In genomic region chr11:105760346-105760745, GRCm38 (mm10) we compare ENCODE assay signal across 17 mouse cellular contexts.
DNase-seq lines count a peak whose midpoint lies in the region; ATAC-seq and TF ChIP-seq lines count a peak whose summit lies in the region.
"Had no signal": no experiment of that assay in that cellular context is flagged by ENCODE, and none has a peak within 500 bp of the region (broad histone marks: within the 10 kb centered on the region; RNA-seq: fewer than 3 reads in every experiment).

No protein-coding gene starts in this region.

- H3K27me3 ChIP-seq in embryonic facial prominence, embryonic 10.5 days (replicated peaks; ENCODE audit: low read depth, poor library complexity, severe bottlenecking) = no peaks in the 10 kb centered on the region
- no peaks in the 10 kb centered on the region for H3K27me3 ChIP-seq in midbrain, embryonic 14.5 days (ENCODE audit: control insufficient read depth, insufficient read depth, low read length)
- H3K27me3 ChIP-seq: limb, embryonic 12.5 days had no signal

- WGBS in embryonic facial prominence, embryonic 10.5 days = 54% methylated on average over 4 of the region's 4 CpGs
- WGBS in midbrain, embryonic 14.5 days = 10% methylated on average over 4 of the region's 4 CpGs

- no peak overlapping the region for H3K4me3 ChIP-seq in left cerebral cortex, adult 2 months
- peak overlapping the region; percentile 49 for H3K4me3 ChIP-seq in embryonic facial prominence, embryonic 10.5 days
- no peak overlapping the region for H3K4me3 ChIP-seq in midbrain, embryonic 14.5 days (replicated peaks; ENCODE audit: low read depth, low read length)
- H3K4me3 ChIP-seq: erythroblast, embryonic 14.5 days; gastrocnemius, adult 2 months; heart, embryonic 10.5 days; limb, embryonic 12.5 days had no signal

- TF ChIP-seq CTCF in left cerebral cortex, adult 2 months (IDR thresholded peaks at IDR 0.05) = no peak

- H3K4me1 ChIP-seq in embryonic facial prominence, embryonic 10.5 days = peaks cover 37% of the 10 kb centered on the region
- 0 out of 2 replicates have a peak, but pooled peaks cover 10% of the 10 kb centered on the region for H3K4me1 ChIP-seq in midbrain, embryonic 14.5 days (ENCODE audit: control insufficient read depth, insufficient read depth, low read length)

- H3K4me2 ChIP-seq in midbrain, embryonic 14.5 days (ENCODE audit: low read length) = no peak overlapping the region
- H3K4me2 ChIP-seq: limb, embryonic 12.5 days had no signal

- H3K9me3 ChIP-seq in embryonic facial prominence, embryonic 10.5 days = no peaks in the 10 kb centered on the region
- H3K9me3 ChIP-seq in midbrain, embryonic 14.5 days (ENCODE audit: control insufficient read depth, low read length) = no peaks in the 10 kb centered on the region
- H3K9me3 ChIP-seq: heart, embryonic 10.5 days; limb, embryonic 12.5 days had no signal

- no peak overlapping the region for H3K9ac ChIP-seq in midbrain, embryonic 14.5 days (replicated peaks; ENCODE audit: low read length)
- H3K9ac ChIP-seq: limb, embryonic 12.5 days had no signal

- H3K27ac ChIP-seq in left cerebral cortex, adult 2 months = peak overlapping the region; percentile 6; the same call in 1 of the 2 replicates
- peak overlapping the region; percentile 89 for H3K27ac ChIP-seq in embryonic facial prominence, embryonic 10.5 days (replicated peaks)
- no peak overlapping the region for H3K27ac ChIP-seq in midbrain, embryonic 14.5 days (replicated peaks; ENCODE audit: low read depth, low read length)
- H3K27ac ChIP-seq: gastrocnemius, adult 2 months; heart, embryonic 10.5 days; limb, embryonic 12.5 days had no signal

- no peaks in the 10 kb centered on the region for H3K36me3 ChIP-seq in embryonic facial prominence, embryonic 10.5 days (replicated peaks)
- no peaks in the 10 kb centered on the region for H3K36me3 ChIP-seq in midbrain, embryonic 14.5 days (ENCODE audit: control insufficient read depth, insufficient read depth, low read length)
- H3K36me3 ChIP-seq: heart, embryonic 10.5 days; limb, embryonic 12.5 days had no signal

- DNase-seq in left cerebral cortex, adult 2 months (ENCODE audit: extremely low spot score in 1 of 2, low spot score in 2 of 2) = no peak
- no peak for DNase-seq in left cerebral cortex, postnatal 36 days (ENCODE audit: low spot score in 2 of 2)
- peak; percentile 23 for DNase-seq in NIH3T3 (ENCODE audit: low read depth)
- DNase-seq in embryonic facial prominence, embryonic 10.5 days (ENCODE audit: low spot score) = no peak
- peak; percentile 9 for DNase-seq in midbrain, embryonic 14.5 days
- no peak for DNase-seq in adrenal gland, adult 2 months
- DNase-seq in frontal cortex, postnatal 14 days (ENCODE audit: low spot score in 2 of 2) = no peak
- no peak for DNase-seq in adrenal gland, postnatal 36 days
- DNase-seq: cerebellum, postnatal 10 days; gastrocnemius, adult 2 months; heart, postnatal 4 days; kidney, adult 9 months; lung, adult 18-20 months had no signal

- ATAC-seq in midbrain, embryonic 14.5 days (ENCODE audit: low FRiP score, low TSS enrichment) = no peak
- ATAC-seq: CD4-positive, CD25-positive, alpha-beta regulatory T cell, adult 4 months had no signal

- intact Hi-C loops in left cerebral cortex, adult 2 months (cut with DNase I) = no loop called here
- intact Hi-C loops in left cerebral cortex, postnatal 36 days (cut with DNase I) = no loop called here

Comparison
In these comparisons a context has a peak if more than half of its experiments do, and no peak if none do; other contexts are left out.
1. DNase-seq: peak in NIH3T3 (single experiment) and midbrain, embryonic 14.5 days (single experiment); none in left cerebral cortex, adult 2 months (0 of 2), left cerebral cortex, postnatal 36 days (0 of 2), embryonic facial prominence, embryonic 10.5 days (single experiment), adrenal gland, adult 2 months (single experiment), frontal cortex, postnatal 14 days (0 of 2) and adrenal gland, postnatal 36 days (0 of 2).